Mouse (Mus musculus): ENCODE data around the gene Lsm4.
A peak's percentile ranks its signal among the peaks of the same experiment; 100 is the strongest.

Lsm4 gene

DNA sequence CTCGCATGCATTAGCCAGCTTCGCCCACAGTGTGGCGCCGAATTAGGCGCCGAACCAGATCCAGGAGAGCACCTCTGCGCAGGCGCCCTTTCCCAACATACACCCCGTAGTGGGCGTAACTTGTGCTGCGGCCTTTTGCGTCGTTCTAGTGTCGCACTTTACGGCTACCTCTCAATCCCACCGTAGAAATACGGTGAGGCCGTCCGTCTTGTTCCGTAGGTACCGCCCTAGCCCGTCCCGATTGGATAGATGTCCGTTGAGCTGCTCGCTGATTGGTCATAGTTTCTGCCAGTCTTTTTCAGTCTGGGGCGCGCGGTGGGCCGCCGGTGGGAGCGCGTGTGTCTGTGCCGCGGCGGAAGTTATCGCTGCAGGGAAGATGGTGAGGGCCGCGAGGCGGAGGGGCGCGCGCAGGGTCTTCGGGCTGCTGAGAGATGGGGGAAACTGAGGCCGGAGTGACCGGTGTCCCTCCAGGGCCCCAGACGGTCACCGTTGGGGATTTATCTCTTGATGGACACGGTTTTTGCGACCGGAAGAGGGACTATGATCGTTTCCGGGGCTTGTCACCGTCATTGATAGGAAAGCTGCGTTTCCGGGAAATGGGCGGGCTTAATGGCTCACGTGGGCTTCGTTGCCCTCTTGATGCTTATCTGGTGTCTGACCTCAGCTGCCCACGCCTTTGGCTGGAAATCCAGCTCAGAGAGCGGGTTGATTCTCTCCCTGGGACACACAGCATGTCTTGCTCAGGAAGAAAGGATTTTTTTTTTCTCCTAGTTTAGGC, at the start of gene Lsm4:
Lsm4 (plus strand) TSS at position 170 of the 778 bp plus-strand sequence.
- peak; percentile 97 for DNase-seq

- DNase-seq, result peak; percentile 74
Observed at GRCm38 (mm10) chr8:70625104-70625503, 47.9 kb upstream of the Lsm4 start.

GRCm38 (mm10) chr8:70627041-70627440, 46.0 kb upstream of the Lsm4 start:
- no peak for DNase-seq

DNA sequence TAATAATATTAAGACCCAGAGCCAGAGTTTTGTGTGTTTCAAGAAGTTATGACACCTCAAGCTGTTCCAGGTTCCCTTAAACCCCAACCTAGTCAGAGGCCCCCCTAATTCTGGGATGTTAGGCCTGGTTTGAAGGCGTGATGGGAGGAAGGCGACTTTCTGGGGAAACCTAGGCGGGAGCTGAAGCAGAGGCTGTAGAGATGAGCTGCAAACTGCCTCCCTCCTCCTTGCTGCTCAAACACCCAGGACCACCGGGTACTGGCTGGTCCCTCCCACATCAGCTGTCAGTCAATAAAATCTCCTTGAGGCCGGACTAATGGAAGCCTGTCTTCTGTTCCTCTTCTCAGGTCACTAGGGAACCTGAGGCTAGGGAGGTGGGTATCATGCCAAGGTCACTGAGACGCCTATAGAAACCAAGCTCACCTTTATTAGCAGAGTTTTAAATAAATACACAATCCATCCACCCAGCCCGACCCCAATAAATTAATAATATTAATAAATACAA, 44.0 kb upstream of the Lsm4 start:
- DNase-seq, result no peak

GRCm38 (mm10) chr8:70629574-70630531, 43.2 kb upstream of the Lsm4 start:
- DNase-seq, result peak; percentile 89

GRCm38 (mm10) chr8:70630532-70631381, 42.3 kb upstream of the Lsm4 start:
- peak; percentile 79 for DNase-seq

DNA sequence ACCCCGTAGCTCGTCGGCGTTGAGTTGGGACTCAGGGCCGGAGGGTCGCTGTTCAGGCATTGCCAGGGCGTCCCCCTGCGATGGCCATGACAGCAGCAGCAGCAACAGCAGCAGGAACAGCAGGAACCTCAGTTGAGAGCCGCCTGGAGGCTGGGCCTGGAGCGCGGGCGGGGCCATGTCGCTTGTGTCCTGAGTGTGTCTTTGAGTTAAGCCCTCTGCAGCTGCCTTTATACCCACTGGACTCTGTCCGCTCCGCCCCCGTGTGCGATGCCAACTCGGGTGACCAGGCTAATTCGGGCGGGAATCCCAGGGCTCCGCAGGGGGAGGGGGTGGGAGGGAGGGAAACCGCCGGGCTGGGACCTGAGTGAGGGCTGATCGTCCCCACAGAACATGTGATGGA, 41.6 kb upstream of the Lsm4 start:
- peak; percentile 63 for DNase-seq

GRCm38 (mm10) chr8:70632346-70632892, 40.6 kb upstream of the Lsm4 start, which contains the start of gene Gdf15:
Gene Gdf15 (minus strand): TSS chr8:70632456.
- DNase-seq, result no peak

DNA sequence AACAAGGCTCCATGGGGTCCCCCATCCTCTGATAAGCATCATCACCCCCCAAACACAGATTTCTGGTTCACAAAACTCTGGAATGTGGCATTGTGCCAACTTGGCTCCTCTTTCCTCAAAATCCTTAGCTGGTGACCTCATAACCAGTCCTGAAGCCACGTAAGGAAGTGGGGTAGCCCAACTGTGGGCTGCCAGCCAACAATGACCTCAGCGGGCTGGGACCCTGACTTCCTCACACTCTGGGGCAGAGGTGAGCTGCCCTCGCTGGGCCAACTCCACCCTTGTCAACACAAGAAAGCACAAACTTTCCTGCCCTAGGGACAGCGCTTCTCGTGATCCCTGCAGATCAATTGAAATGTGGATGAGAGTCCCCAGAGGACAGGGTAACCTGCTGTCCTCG, 39.0 kb upstream of the Lsm4 start:
- peak; percentile 65 for DNase-seq

DNA sequence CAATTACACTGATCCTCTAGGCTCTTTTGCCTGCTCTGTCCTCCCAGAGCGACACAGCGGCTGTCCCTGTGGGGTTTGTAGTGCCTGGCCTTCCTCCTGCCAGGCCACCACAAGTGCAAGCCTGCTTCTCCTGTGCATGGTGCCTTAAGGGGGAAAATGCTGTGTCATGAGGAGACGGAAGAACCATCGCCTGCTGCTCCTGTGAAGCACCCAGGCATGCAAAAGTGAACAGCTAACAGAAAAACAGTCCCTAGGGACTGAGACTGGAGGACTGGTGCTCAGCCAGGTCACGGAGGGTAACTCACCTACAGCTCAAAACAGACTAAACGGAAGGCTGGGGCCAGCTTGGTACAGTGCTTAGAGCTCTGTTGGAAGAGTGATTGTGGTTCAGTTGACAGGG, 37.5 kb upstream of the Lsm4 start:
- peak; percentile 59 for DNase-seq

DNA sequence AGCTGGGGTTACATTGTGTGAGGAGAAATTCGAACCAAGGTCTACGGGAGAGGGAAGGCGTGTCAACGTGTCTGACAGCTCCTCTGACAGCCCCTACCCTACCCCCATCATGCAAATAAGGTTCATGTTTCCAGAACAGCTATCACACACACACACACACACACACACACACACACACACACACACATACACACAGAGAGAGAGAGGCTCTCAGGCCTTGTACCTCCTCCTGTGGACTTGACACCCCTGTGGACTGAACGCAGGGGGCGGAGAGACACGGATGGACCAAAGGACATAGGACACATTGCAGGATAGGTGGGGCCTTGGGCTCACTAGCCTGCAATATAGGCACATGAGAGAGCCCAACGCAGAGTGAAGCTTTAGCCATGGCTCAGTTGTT, 36.2 kb upstream of the Lsm4 start:
- DNase-seq, result peak; percentile 62

DNA sequence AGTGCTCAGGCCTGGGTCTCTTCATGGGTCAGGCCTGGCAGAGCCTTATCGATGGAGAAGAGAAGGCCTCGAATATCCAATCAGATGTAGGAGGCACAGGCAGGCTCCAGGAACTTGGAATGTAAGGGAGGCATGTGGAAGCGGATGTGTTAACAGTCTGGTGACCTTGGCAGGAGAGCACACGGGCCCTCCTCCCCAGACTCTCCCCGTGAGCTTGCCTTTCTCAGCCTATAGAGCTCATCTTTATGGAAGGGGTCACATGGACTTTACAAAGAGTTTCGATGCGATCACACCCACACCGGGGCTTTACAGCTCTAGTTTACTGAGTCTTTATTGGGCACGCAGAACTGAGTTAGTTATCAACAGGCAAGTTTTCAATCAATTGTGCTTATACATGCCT, 34.3 kb upstream of the Lsm4 start:
- no peak for DNase-seq

GRCm38 (mm10) chr8:70643019-70643418, 30.0 kb upstream of the Lsm4 start:
- DNase-seq, result no peak

- DNase-seq, result peak; percentile 42
Observed at GRCm38 (mm10) chr8:70644065-70644464, 29.0 kb upstream of the Lsm4 start.

- no peak for DNase-seq
Observed at GRCm38 (mm10) chr8:70645501-70646224, 27.4 kb upstream of the Lsm4 start.

- no peak for DNase-seq
Observed at GRCm38 (mm10) chr8:70646369-70646768, 26.7 kb upstream of the Lsm4 start.

DNA sequence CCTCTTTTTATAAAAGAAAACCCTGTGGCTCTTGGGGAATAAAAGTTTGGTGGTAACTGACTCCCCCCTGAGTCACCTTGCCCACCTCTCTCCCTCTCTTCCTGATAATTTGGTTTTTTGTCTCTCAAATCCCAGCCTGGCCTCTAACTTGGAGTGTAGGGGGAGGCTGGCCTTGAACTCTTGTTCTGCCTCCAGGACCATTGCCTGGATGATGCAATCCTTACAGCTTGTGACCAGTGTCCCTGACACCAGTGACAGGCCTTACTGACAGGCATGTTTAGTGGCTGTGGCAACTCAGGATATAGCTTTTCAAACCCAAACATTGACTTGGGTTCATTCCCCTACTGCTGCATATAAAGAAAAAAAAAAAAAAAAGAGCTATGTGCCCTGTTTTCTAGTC, 26.3 kb upstream of the Lsm4 start:
- no peak for DNase-seq

- DNase-seq, result no peak
Observed at GRCm38 (mm10) chr8:70647343-70648163, 25.5 kb upstream of the Lsm4 start.

DNA sequence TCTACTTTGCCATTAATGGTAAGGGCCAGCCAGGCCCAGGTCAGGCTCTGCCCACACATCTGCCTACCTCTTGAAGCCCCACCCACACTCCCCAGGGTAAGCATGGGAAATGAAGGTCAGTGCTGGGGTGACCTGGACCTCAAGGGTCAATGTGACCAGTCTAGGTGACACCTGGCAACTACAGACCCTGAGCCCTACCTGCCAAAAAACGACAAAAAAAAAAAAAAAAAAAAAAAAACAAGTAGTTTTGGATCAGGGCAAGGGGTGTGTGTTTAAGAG, 24.9 kb upstream of the Lsm4 start:
- DNase-seq, result peak; percentile 29

- no peak for DNase-seq
Observed at GRCm38 (mm10) chr8:70648921-70649320, 24.1 kb upstream of the Lsm4 start.

GRCm38 (mm10) chr8:70649324-70649723, 23.7 kb upstream of the Lsm4 start:
- peak; percentile 69 for DNase-seq
